Mouse (Mus musculus): ENCODE measurements around the gene Ap1s1.
A peak's percentile ranks its signal among the peaks of the same experiment; 100 is the strongest.

Gene Ap1s1

DNA sequence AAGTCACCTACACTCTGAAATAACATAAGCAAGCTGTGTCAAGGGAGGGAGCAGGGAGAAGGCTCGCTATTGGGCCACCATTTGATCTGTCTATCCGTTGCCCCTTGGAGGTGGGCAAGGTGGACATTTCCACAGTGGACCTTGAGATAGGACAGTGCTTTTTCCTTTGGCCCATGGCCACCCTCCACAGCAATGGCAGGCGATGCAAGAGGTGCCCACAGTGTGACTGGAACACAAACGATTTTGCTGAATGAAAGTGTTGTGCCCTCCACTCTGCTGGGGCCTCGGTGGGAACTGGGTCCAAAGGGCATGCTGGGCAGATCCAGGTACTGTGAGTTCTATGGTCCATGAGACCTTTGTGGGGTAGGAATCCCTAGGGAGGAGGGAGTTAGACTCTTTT lies 16.7 kb upstream of the Ap1s1 start:
- DNase-seq = no peak

DNA sequence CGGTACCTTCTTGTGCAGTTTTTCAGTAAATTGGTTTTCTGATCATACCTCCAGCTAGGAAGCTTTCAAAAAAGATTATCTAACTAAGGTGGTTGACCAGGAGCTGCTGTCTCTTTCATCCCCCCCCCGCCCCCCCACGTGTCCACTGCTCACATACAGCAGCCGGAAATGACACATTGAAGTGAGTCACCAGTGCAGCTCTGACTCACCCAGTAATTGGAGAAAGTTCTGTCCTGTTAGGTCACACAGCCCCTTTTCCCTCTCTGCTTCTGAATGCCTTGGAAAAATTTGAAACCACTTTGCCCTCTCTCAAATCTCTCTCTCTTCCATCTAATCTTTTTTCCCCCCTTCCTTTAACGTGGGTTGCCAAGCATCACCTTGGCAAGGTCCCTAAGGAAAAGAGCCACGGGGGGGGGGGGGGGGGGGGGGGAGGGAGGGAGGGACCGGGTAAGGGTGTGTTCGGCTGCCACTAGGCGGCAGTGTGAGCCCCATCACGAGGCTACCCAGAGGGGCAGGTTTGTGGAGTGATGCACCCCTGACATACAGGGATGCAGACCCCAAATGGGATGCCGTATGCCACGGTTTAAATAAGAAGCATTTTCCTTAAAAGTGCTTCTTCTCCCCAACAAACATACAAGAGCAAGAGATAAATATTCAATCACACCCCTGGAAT lies 16.0 kb upstream of the Ap1s1 start:
- peak; percentile 49 to 54 for DNase-seq

DNA sequence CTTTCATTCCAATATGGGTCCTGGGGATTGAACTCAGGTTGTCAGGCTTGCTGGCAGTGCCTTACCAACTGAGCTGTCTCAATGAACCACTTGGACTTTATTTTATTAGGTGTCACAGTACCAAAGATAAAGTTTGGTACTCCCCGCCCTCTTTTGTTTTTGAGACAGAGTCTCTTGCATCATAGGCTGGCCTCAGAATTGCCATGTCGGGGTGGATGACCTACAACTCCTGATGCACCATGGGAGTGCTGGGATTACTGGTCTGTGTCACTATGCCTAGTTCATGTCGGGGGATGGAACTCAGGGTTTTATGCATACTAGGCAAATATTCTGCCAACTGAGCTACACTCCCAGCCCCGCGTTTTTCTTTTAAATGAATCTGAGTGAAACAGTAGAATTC lies 8.9 kb upstream of the Ap1s1 start:
- DNase-seq = no peak

DNA sequence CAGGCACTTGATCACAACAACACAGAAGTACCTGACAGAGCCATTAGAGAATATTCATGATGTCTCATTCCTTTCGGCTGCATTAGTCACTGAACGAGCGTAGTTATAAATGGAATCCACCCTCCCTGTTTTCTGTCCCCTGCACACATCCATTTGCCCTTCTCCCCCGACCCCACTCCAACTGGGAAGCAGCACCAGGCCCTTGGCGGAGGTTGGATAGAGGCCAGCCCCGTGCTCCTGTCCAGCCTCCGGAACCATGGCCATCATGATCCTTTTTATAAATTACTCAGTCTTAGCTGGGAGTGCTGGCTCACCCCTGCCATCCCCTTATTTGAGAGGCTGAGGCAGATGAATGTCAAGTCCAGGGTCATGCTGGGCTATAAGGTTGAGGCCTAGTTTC lies 8.4 kb upstream of the Ap1s1 start:
- DNase-seq = no peak

DNA sequence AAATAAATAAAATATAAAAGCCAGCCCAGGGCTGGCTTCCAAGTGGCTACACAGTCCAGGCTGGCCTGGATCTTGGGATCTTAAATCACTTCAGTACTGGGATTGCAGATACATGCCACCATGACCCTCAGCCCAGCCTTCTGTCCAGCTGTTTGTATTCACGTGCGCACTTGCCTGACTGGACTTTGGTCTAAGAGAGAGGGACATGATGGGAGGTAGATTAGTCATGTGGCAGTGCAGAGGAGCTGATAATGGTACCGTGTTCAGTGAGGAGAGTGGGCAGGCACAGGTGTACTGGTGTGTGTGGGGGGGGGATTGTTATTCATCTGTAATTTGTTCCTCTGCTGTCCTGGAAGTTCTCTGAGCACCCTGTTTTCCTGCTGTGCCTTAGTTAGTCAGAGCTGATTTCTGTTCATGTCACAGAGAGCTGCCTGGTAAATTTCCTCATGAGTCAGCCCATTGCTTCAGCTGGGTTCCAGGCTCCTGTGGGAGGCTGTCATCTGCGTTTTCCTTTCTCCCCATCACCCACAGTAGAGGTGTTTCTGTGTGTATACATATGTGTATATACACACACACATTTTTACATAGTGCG lies 6.1 kb upstream of the Ap1s1 start:
- DNase-seq = no peak

DNA sequence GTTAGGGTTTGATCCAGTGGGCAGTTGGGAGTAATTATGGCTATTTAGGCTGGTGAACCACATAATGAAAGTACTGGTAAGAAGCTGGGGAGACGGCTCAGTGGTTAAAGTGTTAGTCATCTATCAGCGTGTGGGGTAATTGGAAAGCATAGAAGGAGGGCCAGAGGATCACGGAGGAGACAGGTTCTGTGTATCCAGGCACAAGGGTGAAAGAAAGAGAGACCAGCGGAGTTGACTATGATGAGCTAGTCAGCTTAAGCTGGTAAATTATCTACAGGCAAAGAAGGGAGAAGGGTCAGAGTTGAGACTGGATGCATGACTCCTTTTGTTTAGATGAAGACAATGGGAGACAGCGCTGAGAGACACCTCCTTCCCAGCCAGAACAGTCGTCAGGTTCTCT lies 5.2 kb upstream of the Ap1s1 start:
- no peak for DNase-seq

DNA sequence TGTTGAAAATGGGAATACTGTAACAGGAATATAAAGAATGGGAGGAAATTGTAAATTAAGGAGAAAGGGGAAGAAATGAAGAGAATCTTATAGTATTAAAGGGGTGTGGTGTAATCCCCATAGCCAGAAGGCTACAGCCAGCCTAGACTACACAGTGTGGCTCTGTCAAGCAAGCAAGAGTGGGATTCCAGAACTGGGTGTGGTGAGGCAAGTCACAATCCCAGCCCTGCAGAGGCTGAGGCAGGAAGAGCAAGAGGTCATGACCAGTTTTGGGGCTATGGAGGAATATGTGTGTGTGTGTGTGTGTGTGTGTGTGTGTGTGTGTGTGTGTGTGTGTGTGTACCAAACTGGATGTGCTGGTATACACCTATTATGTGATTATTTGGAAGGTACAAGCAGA lies 1.1 kb upstream of the Ap1s1 start:
- no peak for DNase-seq

DNA sequence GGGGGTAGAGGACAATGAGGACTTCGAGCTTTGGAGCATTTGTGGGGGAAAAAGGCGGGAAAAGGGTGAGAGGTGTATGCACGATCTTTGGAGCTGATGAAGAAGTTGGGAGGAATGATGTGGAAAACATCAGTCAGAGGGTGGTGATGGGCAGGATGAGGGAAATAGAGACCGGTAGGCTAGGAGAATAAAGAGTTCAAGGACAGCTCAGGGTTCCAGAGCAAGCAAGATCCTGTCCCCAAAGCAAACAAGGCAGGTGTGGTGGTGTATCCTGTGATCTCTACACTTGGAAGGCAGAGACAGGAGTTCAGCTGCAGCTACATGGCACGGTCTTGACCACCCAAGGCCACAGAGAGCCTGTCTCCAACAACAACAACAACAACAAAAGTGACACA lies 386 bp upstream of the Ap1s1 start:
- DNase-seq = no peak

DNA sequence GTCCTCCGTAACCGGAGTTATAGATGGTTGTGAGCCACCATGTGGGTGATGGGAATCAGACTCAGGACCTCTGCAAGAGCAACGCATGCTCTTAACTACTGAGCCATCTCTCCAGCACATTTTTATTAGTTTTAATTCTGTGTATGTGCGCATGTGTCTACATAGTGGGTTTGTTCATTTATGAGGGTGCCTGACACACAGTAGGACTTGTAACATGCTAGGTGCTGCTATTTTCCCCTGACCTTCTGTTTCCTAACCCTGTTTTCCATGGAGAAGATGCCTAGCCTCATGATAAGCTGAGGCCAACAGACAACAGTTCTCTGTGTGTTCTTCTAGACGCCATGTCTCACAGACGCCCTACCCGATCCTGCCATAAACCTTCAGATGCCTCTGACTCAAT lies 1.9 kb downstream of the Ap1s1 start:
- no peak for DNase-seq

DNA sequence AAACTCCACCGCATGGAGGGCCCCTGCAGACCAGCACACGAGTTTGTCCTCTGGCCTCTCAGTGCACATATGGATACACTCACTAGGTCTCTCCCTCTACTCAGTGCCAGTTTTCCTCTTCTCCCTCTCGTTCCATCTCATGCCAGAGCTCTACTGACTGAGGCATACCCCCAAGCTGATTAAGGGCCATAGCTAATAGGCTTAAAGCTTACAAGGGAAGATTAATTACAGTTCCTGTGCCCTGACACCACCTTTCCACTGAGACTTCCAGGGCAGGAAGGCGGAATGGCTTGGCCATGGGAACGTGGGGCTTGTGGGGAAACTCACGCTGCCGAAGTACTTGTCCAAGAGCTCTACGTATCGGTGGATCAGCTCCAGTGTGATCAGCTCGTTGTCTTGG lies 4.5 kb downstream of the Ap1s1 start:
- no peak for DNase-seq

DNA sequence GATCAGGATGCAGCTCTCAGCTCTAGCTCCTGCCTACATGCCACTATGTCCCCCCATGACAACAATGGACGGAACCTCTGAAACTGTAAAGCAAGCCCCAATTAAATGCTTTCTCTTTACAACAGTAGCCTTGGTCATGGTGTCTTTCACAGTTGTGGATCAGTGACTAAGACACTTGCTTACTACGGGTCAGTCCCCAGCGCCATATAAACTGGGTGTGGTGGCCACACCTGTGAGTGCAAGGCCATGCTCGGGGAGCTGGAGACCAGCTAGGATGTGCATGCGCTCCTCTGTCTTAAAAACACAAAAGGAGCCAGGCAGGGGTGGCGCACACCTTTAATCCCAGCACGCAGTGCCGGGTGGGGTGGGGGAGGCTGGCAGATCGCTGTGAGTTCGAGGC lies 6.5 kb downstream of the Ap1s1 start:
- DNase-seq = no peak

DNA sequence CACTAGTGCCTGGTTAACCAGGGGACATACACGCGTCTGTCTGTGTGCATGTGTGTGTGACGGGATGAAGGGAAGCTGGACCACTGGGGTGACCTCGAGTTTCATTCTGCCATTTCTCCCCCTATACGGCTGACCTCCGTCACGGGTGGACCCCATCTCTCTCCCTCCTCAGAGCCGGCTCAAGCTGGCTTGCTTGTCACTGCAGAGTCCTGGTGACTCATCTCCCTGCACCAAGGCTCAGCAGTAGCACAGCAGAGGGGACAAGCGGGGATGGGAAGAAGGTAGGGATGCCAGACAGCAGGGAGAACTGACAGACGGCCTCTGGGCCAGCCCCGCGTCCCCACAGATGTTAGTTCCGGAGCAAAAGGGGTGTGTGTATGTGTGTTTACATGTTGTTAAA lies 9.7 kb downstream of the Ap1s1 start:
- no peak for DNase-seq

DNA sequence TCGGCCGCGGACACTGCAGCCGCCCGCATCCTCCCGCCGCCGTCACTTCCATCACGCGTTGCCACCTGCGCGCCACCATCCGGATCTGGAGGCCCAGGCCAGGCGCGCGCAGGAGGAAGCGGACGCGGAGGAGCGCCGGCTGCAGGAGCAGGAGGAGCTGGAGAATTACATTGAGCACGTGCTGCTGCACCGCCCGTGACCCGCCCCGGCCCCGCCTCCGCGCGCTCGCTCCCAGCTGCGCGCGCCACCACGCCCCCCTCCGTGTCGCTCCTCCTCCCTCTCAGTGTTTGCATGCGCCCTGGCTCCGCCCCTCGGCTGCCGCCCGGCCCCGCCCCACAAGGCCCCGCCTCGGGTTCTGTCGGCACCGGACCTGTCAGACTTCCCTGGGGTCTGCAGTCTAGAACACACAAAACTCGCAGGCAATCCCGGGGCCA lies 13.3 kb downstream of the Ap1s1 start:
- peak; percentile 86 for DNase-seq

DNA sequence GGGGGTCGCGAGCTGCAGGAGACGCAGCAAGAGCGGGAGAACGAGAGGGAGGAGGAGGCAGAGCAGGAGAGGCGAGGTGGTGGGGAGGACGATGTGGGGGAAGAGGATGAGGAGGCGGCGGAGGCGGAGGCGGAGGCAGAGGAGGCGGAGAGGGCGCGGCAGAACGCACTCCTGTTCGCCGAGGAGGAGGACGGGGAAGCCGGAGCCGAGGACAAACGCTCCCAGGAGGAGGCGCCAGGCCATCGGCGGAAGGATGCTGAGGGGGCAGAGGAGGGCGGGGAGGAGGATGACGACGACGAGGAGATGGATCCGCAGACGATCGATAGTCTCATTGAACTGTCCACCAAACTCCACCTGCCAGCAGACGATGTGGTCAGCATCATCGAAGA lies 13.9 kb downstream of the Ap1s1 start:
- DNase-seq = peak; percentile 19 to 30

DNA sequence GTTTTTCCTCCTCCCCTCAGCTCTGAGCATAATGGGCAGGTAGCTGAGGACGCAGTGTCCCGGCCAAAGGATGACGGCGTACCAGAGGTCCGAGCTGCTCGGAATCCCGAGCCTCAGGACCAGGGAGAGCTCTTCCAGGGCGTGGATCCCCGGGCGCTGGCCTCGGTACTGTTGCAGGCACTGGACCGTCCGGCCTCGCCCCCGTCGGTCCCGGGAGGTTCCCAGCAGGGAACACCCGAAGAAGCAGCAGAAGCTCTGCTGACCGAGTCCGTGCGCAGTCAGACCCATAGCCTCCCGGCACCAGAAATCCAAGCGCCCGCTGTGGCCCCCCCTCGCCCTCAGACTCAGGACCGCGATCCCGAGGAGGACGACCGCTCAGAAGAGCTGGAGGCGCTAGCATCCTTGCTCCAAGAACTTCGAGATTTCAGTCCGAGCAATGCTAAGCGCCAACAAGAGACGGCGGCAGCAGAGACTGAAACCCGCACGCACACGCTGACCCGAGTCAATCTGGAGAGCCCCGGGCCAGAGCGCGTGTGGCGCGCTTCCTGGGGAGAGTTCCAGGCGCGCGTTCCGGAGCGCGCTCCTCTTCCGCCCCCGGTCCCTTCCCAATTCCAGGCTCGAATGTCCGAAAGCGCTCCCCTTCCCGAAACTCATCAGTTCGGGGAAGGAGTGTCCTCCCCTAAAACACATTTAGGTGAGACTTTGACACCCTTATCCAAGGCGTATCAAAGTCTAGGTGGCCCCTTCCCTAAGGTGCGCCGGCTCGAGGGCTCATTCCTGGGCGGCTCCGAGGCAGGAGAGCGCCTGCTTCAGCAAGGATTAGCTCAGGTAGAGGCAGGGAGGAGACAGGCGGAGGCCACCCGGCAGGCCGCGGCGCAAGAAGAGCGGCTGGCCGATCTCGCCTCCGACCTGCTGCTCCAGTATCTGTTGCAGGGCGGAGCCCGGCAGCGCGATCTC lies 14.6 kb downstream of the Ap1s1 start:
- peak in 1 of 2 experiments; percentile 19 for DNase-seq

DNA sequence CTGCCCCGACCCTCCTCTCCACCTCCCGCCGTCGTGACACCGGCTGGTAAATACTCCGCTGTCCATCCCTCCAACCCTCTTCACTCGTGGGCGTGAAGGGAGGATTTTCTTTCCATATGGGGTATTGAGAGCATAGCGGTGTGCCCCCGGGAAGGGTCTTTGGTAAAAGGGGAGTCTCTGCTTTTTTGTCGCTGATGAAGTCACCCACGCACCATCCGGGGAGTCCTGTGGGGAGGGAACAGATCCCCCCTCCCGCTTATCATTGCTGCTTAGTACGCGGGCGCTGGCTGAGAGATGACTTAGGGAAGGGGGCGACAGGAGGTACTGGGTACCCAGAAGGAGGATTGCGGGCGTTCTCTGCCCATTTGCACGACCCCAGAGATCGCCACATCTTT lies 15.5 kb downstream of the Ap1s1 start:
- no peak for DNase-seq

DNA sequence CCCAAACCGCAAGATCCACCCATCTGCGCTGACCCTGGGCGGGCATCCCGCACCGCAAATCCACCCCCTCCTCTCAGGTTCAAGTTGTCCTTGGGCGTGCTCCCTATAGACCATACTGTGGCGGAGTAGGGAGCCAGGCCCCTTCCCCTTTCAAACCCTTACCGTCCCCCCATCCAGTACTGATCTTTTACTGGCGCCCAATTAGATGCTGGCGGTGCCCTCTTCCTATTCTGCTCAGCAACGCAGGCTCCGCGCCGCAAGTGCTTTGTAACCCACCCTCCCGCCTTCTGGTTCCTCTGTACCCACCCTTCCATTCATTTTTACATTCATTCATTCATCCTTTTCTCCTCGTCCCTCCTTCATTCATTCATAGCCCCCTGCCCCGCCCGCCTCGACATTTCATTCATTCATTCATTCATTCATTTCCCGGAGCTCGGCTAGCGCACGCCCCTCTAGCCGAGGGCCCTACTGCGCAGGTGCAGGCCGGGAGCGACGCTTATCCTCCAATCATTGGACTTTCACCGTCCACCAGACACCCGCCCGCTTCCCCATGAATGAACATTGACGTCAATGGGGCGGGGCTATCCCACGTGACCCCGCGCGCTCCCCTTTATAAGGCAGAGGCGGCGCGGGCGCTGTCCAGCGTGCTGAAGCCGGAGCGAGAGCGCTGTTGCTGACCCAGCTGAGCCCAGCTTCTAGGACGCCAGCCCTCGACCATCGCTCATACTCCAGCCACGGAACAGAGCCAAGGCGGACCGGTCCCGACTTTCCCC lies 16.1 kb downstream of the Ap1s1 start:
- DNase-seq = peak; percentile 99

DNA sequence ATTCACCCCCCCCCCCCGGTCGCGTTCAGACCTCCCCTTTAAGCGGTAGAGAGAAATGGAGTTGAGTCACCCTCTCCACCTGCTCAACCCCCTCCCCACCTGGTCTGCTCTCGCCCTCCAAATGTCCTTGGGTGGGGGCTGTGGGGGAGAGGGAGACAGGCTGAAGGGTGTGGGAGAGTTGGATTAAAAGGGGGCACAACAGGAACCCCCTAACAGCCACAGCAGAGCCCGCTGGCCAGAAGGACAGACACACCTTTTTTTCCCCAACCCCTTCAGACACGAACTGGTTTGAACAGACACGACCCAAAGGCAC lies 16.7 kb downstream of the Ap1s1 start:
- DNase-seq = no peak

DNA sequence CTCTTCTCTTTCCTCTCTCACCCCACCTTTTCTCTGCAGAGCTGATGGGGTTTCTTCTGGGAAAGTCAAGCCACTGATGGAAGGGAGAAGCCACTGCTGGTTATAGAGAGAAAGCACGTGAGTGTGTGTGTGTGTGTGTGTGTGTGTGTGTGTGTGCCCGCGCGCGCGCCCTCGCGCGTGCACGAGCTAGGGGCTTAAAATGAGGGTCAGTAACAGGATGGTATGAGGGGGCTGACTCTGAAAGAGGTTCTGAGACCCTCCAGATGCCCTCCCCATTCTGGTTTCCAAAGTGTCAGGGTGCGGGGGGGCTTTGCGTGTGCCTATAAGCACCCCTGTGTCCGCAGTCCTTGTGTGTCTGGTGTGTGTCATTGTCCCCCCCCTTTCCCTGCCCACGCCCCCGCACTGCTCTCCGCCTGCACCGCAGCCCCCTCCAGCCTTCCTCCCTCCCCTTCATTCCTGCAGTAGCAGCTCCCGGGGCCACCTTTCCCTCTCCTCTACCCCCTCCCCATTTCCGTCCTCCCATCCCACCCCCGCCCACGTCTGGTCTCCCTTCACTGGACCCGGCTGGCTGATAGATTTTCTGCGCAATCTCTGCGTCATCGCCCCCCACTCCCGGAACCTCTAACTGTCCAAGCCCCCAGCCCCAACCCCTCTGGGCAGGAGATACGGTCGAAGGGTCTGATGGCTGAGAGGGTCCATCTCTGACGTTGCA lies 17.2 kb downstream of the Ap1s1 start:
- no peak for DNase-seq

DNA sequence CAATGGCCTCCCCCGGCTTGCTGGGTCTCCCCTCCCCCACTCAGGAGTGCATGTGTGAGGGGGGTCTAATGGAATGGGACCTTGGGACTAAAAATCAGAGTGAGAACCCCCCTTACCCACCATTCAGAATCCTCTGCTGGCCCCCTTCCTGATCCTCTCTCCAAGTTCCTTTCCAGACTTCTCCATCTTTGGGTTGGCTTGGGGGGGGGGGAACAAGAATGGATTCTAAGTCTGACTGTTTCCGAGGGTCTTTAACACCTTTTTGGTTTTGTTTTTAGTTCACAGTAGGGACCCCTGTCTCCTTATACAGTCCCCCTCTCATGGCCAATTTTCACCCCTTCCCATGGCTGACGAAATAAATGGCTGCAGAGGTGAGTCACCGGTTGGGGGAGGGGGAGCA lies 19.8 kb downstream of the Ap1s1 start, which contains the start of gene Vgf:
Gene Vgf, plus strand, starts transcription at position 301 of the 400 bp plus-strand sequence.
- no peak for DNase-seq

DNA sequence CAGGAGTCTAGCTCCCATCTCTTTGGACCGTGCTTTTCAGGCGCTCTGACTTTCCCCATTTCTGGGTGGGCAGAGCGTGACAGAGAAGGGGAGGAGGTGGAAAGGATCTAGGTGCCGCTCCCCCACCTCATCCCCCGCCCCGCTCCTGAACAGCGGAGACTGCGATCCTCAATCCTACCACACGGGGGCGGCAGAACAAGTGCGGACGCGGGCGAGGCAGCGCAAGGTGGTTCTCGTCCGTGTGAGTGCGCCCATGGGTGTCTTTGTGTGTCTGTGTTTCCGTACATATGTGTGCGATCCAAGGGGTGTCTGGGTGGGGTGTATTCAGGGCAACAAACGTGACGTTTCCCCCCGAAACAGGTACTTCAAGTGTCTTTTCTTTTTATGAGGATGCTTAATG lies 20.8 kb downstream of the Ap1s1 start:
- peak; percentile 90 to 91 for DNase-seq

DNA sequence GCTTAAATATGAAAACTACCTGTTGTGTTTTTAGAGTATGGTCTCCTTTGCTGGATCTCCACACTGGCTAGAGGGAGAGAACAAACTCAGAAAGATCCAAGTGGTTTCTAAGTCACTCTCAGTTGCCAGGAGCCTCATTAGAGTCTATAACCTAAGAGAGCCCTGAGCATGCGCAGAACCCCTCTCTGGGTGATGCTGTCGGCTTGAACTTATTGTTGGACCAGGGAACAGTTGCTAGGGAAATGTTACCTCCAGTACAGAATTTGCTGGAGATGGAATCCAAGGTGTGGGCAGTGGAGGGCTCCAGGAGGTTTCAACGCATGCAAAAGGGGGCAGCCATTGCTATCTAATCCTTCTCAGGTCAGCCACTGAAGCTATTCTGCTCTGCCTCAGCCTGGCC lies 21.6 kb downstream of the Ap1s1 start:
- no peak for DNase-seq

DNA sequence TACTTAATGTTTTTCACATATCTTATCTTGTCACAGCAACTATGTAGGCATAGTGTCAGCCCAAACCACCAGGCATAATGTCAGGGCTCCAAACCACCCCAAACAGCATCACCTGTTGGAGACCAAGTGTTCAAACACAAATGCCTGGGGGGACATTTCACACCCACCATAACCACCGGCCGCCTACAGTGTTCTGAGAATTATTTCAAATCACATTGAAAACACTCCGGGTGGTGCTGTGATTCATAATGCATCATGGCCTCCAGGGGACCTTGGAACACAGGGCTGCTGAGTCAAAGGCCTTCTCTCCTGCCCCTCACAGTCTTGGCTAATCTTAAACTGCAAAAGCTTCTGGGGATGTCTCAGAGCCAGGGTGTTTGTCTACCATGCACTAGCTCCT lies 30.0 kb downstream of the Ap1s1 start:
- DNase-seq = no peak
